Mouse (Mus musculus) E14TG2a.4 (cell line): ENCODE results near the gene Doxl2.

ENCODE experiments used
- CTCF ChIP-seq: conservative IDR thresholded peaks from 2 replicates; pipeline ENCODE4 v1.5.1; 2014; ENCODE audit warnings: low read length
- NANOG ChIP-seq: IDR thresholded peaks from 2 replicates; pipeline ENCODE4 v1.6.1; 2014; ENCODE audit warnings: borderline replicate concordance, low read length, mixed read lengths

DNA sequence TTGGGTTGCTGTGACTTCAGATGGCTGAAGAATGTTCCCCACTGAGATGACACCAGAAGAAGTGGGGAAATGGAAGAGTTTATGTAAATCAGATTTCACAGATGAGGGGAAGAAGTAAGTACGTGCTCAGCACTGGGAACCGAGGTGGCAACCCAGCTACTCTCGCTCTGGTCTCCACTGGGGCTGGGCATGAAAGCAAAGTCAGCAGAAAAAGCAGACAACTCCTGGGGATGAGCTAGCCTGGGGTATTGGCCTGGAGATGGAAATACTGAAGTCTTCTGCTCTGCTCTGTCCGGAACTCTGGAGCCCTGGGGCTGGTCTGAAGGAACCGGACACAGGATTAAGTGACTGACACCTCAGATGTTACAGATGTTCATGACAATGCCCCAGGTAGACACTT lies 20.6 kb upstream of the Doxl2 start:
- TF ChIP-seq CTCF (no peak), NANOG (no peak)
